Mouse (Mus musculus) liver, embryonic 14.5 days (tissue): ENCODE measurements around the gene Hist1h2ak.
"Not testable (repeated sequence)": the region's sequence is repeated elsewhere in the genome, so short reads cannot be mapped to it uniquely, and the experiment has no call there.

Experiments
- CTCF ChIP-seq: IDR thresholded peaks from 2 replicates; pipeline ENCODE4 v1.5.1; 2016; ENCODE audit warnings: antibody characterized with exemption, low read depth, control low read depth
- EP300 ChIP-seq: IDR thresholded peaks from 2 replicates; pipeline ENCODE4 v1.6.1; 2016; ENCODE audit warnings: antibody characterized with exemption, low read depth

DNA sequence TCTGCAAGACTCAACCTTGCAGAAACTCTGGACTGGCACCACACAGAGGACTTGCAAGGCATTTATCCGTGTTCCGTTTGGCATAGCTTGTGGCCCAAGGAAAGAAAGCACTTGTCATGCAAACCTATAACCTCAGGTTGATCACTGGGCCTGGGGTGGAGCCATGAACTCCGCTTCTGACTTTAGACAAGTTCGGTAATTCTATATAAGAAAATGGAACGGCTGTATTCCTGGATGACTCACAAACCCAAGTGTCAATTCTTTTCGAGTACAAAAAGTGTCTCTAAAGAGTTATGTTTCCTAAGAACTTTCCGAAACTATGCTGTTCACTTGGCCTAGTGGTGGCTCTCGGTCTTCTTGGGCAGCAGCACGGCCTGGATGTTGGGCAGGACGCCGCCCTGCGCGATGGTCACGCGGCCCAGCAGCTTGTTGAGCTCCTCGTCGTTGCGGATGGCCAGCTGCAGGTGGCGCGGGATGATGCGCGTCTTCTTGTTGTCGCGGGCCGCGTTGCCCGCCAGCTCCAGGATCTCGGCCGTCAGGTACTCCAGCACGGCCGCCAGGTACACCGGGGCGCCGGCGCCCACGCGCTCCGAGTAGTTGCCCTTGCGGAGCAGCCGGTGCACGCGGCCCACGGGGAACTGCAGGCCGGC, 32.4 kb downstream of the Hist1h2ak start:
- TF ChIP-seq CTCF, EP300: not testable (repeated sequence)
